Mouse (Mus musculus) frontal cortex, postnatal 10 days (tissue): Measurements from ENCODE around the gene Erc1.

ENCODE experiments used
- DNase-seq, 2 experiments: peaks; one replicate each; pipeline ENCODE4 v3.0.0; 2022; ENCODE audit warnings: low spot score in 2 of 2, mixed read lengths in 1 of 2

The Erc1 gene

DNA sequence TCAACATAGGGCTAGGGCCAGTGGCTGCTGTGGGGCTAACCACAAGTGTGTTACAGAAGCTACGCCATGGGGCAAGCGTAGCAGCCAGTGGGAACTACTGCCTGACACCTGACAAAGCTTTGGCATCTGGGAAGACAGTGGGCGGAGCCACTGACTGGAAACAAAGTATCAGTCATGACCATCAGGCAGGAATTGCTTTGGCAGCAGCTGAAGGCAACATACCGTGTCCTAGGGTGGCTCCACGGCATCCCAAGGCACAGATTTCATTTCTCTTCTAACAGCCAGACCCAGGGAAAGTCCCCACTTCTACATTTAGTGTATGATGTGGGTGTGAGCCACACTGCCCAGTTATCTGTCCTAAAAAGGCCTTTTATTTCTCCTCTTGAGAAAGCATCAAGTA, 321.5 kb downstream of the Erc1 start:
- DNase-seq: no peak

DNA sequence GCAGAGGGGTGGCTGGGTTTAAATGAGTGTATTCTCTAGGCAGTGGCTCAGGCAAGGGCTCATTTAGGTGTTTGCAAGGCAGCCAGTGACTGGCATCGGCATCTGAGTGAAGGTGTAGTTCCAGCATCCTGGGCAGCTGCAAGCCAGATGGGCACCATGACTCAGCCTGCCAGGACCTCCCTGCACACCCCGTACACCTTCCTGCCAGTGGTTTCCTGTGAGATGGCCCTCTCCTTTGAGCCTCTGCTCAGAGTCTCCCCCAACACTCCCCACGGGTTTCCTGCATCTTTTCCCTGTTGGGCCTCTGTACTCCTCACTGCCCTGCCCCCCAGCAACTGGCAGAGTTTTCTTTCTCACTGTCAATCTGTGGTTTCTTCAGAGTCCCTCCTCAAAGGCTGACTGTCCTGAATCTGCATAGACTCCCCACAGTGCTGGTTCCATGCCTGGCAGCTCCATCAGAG, 326.0 kb downstream of the Erc1 start:
- peak in 1 of 2 experiments; percentile 26 for DNase-seq

DNA sequence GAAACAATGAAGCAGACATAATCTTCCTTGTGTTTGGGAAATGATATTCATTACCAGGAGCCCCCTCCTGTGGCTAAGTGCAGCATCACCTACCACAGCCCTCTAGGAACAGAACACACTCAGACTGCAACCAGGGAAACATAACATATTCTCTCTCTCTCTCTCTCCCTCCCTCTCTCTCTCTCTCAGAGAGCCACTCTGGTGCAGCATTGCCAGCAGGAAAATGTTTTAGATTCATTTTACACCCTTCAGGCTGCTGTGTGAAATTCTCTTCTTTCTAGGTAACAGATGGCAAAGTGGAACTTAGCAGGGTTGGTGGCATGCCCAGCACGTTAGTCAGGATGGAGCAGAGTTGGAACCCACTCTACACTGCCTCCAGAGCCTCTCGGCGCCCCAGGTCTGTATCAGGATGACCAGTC, 326.5 kb downstream of the Erc1 start:
- peak in 1 of 2 experiments; percentile 26 for DNase-seq
